Mouse (Mus musculus) megakaryocyte progenitor cell, adult 5-6 weeks (primary cell): ENCODE data around the gene Gm8857. TPM values are rescaled to one million over a fixed set of nuclear protein-coding genes. Genes with fewer than 3 reads are reported as not detected.
"Not testable (repeated sequence)": the region's sequence is repeated elsewhere in the genome, so short reads cannot be mapped to it uniquely, and the experiment has no call there.

Experiments used
- ATAC-seq: replicated peaks from 2 replicates; pipeline ENCODE4 v1.8.0; 2016; ENCODE audit warnings: mild to moderate bottlenecking, moderate TSS enrichment, inconsistent platforms; ENCODE audit not compliant: poor library complexity
- total RNA-seq, 2 experiments: library from RNA; stranded (forward) in 1 of 2; stranded (reverse) in 1 of 2; fragments of 157-497, 149-512 nt in 1 of 2; fragments of 200-1000 nt in 1 of 2; gene quantifications; 2 replicates each; pipeline versions ENCODE4 v1.2.3 to v1.2.4; 2015 to 2017

Gm8857 gene
- total RNA-seq (2015) (not detected in 2 replicates), total RNA-seq (2017) (not detected in 2 replicates)

GRCm38 (mm10) chr5:10947505-10947904 lies at the start of gene Gm8857, which contains the start of gene Gm8871:
Gm8857 (plus strand) TSS chr5:10947807.
Gm8871 (plus strand) TSS chr5:10947805.
- ATAC-seq: not testable (repeated sequence)

GRCm38 (mm10) chr5:10953512-10953911 lies 5.9 kb downstream of the Gm8857 start:
- ATAC-seq: not testable (repeated sequence)

GRCm38 (mm10) chr5:10958057-10958456 lies 10.4 kb downstream of the Gm8857 start:
- not testable (repeated sequence) for ATAC-seq

Other genes with a start within 250 kb of the Gm8857 start
- gene Gm8871, start within 50 bp of the Gm8857 start, total RNA-seq (2015): 0.47 TPM in 1 of 2 replicates, not detected in the other
- not detected in 2 replicates for gene Gm8871, start within 50 bp of the Gm8857 start, total RNA-seq (2017)
- not detected in 2 replicates for gene Gm8879, start 179.8 kb downstream of the Gm8857 start, total RNA-seq (2015)
- not detected in 2 replicates for gene Gm8879, start 179.8 kb downstream of the Gm8857 start, total RNA-seq (2017)
- gene Gm5861, start 235.3 kb downstream of the Gm8857 start, total RNA-seq (2015): not detected in 2 replicates
- gene Gm5861, start 235.3 kb downstream of the Gm8857 start, total RNA-seq (2017): not detected in 2 replicates